Mouse (Mus musculus): ENCODE measurements at regions not wholly inside any gene's neighbourhood (a gene's known extent, or its start where the extent isn't known, plus 50 kb on each side); places are given as distances from the start of the nearest gene placed in this dataset.

DNA sequence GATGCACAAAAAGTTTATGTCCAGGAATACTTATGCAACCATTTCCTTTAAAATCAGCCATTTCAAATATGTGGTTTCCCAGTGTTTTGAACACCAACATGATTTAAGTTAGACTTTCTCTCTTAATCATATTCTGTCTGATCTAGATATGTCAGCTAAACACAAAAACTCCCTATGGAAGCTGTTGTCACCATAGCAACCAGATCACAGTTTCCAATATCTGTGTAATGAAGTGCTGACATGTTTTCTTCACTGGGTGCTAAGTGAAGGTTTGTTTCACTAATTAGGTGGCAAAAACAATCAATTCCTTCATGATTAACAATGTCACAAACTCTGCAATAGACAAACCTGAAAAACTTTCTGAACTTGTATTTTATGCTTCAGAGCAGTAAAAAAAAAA, 615.9 kb upstream of the Ccng1 start:
- no peak for DNase-seq (ENCODE audit: extremely low spot score in 1 of 2, low spot score in 1 of 2)

DNA sequence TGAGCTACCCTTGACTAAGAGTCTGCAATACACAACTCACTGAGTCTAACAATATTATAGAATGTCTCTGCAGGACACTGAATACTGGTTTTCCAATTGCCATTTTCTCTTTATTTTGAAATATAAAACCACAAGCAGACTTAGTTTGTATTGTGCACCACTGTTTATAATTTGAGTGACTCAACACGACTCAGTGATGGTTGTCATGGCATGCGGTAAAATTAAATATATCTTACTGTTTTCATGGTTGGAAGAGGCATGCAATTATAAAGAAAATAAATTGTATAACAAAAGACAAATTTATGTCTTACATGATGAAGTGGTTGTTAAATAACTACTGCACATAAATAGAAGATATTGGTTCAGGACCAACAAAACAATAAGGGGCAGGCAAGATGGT, 586.0 kb upstream of the Ccng1 start:
- DNase-seq (ENCODE audit: extremely low spot score in 1 of 2, low spot score in 1 of 2), result no peak

DNA sequence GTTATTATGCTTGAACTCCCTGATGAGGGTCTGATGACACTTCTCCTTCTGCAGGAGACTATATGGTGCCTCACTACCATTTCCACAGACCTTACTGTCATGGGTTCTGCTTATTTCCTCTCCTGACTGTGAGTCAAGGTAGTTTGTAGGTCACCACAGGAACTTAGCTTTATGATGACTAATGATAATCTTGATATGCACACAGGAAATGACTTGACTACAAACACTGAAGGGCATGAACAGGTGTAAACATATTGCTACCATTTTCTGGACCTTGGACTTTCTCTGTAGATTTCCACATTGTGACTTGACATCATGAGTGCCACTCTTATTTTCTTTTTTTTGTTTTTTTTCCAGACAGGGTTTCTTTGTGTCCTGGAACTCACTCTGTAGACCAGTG, 585.3 kb upstream of the Ccng1 start:
- DNase-seq (ENCODE audit: extremely low spot score in 1 of 2, low spot score in 1 of 2), result no peak

DNA sequence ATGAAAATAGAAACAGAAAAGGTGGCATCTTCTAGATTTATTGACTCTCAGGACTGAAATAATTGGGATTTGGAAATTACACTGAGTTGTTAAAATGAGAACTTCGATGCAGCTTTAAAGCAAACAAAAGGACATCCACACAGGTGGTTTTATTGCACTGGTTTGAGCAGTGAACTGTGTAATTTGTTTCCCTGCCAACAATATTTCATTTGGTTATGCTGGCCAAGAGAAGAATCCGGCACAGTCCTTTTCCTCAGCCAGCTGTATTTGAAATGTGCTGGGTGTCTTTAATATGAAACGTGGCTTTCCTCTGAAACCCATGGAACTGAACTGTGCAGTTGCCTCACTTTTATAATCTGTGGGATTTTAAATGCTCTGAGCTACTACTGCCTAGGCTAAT, 582.0 kb upstream of the Ccng1 start:
- DNase-seq (ENCODE audit: extremely low spot score in 1 of 2, low spot score in 1 of 2), result no peak

DNA sequence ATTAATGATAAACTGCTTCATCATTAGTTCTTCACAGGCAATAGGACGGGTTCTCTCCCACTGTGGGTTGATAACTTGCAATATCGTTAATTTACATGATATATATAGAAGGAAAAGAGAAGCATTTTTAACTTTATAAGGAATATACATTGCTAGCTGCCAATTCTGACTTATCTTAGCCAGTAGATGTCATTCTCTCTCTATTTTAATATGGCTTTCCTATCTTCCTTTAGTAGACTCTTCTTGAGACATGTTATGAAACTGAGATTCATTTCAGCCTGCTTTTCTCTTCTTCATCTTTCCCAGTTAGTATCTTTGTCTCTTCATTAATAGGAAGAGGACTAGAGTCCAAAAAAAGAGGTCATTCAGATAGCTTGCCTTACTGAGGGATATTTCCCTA, 578.6 kb upstream of the Ccng1 start:
- peak in 1 of 2 experiments; percentile 33 for DNase-seq (ENCODE audit: extremely low spot score in 1 of 2, low spot score in 1 of 2)

Data from frontal cortex, adult 2 months (tissue).